Mouse (Mus musculus) kidney, embryonic 16.5 days (tissue): ENCODE measurements around the gene Hmces. TPM values are rescaled to one million over a fixed set of nuclear protein-coding genes. Genes with fewer than 3 reads are reported as not detected.

Experiments used
- ATAC-seq: fragments of 200-750 bp; cut with Nextera tagmentation; 2 replicates; pipeline ENCODE4 v1.8.0; 2017; ENCODE audit warnings: moderate TSS enrichment; ENCODE audit not compliant: low FRiP score, low TSS enrichment
- H3K27ac ChIP-seq: fragments of 300-500 bp; sonication (generic); 2 replicates; pipeline ENCODE4 v1.5.1; 2014; ENCODE audit warnings: low read length
- H3K27me3 ChIP-seq: fragments of 300-500 bp; sonication (generic); 2 replicates; pipeline ENCODE4 v1.6.1; 2014; ENCODE audit warnings: low read length, control low read depth, mixed read lengths; ENCODE audit not compliant: insufficient read depth
- H3K36me3 ChIP-seq: fragments of 300-500 bp; sonication (generic); 2 replicates; pipeline ENCODE4 v1.6.1; 2014; ENCODE audit warnings: low read length, control low read depth, mixed read lengths; ENCODE audit not compliant: insufficient read depth
- H3K4me1 ChIP-seq: fragments of 300-500 bp; sonication (generic); 2 replicates; pipeline ENCODE4 v1.6.1; 2014; ENCODE audit warnings: low read length, control low read depth, mixed read lengths; ENCODE audit not compliant: insufficient read depth
- H3K4me2 ChIP-seq: fragments of 300-500 bp; sonication (generic); replicated peaks from 2 replicates; pipeline ENCODE4 v1.6.1; 2014; ENCODE audit warnings: low read depth, low read length
- H3K4me3 ChIP-seq: fragments of 300-500 bp; sonication (generic); 2 replicates; pipeline ENCODE4 v1.5.1; 2014; ENCODE audit warnings: mild to moderate bottlenecking, low read length
- H3K9ac ChIP-seq: fragments of 300-500 bp; sonication (generic); replicated peaks from 2 replicates; pipeline ENCODE4 v1.6.1; 2014; ENCODE audit warnings: low read length
- H3K9me3 ChIP-seq: fragments of 300-500 bp; sonication (generic); 2 replicates; pipeline ENCODE4 v1.6.1; 2016; ENCODE audit warnings: low read length, control low read depth
- WGBS: fragments of 180-500 bp; shearing (Covaris S2); extraction: QIAGEN DNeasy Blood & Tissue Kit; methylation state at CpG from one replicate; pipeline ENCODE4 v1.1.7; 2014; 5-methylcytosine and 5-hydroxymethylcytosine counted together
- polyA plus RNA-seq: library from polyadenylated mRNA; unstranded; fragments of >200 nt; fragmentation: Nextera tagmentation; extraction: Ambion mirVana; gene quantifications from 2 replicates; pipeline ENCODE4 v1.2.1, GENCODE M21; 2015

Gene Hmces
- polyA plus RNA-seq = 62.5 and 67.1 TPM in 2 replicates

GRCm38 (mm10) chr6:87913661-87914325, at the start of gene Hmces:
Gene Hmces (plus strand): TSS chr6:87913935.
- 0% methylated on average over 48 of the region's 62 CpGs for WGBS
- peak; percentile 91 for ATAC-seq

DNA sequence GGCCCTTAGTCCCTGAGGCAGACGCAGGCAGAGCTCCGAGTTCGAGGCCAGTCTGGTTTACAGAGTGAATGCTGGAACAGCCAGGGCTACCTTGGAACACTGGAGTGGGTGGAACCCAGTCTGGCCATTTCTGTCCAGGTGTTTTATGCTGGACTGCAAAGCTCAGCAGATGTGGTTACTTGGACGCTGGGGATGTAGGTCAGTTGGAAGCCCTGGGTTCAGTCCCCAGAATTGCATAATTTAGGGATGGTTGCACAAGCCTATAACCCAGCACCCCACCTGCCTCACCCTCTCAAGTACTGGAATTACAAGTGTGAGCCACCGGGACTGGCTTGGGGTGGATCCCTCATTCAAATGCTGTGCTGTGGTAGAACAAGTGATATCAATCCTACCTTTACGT, 47.5 kb upstream of the Hmces start:
- Histone ChIP-seq H3K36me3 (no peaks in the 10 kb centered on the region), H3K4me3 (no peak overlapping the region), H3K27ac (no peak overlapping the region), H3K9me3 (no peaks in the 10 kb centered on the region), H3K4me1 (no peaks in the 10 kb centered on the region), H3K4me2 (no peak overlapping the region), H3K27me3 (no peaks in the 10 kb centered on the region), H3K9ac (no peak overlapping the region)
- 81% methylated on average over 6 of the region's 6 CpGs for WGBS
- ATAC-seq = no peak

More at GRCm38 (mm10) chr6:87913661-87914325, at the start of gene Hmces:
- H3K9me3 ChIP-seq = no peaks in the 10 kb centered on the region
- H3K9ac ChIP-seq = peak within 1 kb of the TSS; percentile 91
- H3K4me1 ChIP-seq = peaks cover 27% of the 10 kb centered on the region
- H3K36me3 ChIP-seq = peaks cover 45% of the 10 kb centered on the region
- H3K27me3 ChIP-seq = no peaks in the 10 kb centered on the region
- peak within 1 kb of the TSS; percentile 95 for H3K4me3 ChIP-seq
- peak within 1 kb of the TSS; percentile 79 for H3K4me2 ChIP-seq
- H3K27ac ChIP-seq = peak within 1 kb of the TSS; percentile 95

DNA sequence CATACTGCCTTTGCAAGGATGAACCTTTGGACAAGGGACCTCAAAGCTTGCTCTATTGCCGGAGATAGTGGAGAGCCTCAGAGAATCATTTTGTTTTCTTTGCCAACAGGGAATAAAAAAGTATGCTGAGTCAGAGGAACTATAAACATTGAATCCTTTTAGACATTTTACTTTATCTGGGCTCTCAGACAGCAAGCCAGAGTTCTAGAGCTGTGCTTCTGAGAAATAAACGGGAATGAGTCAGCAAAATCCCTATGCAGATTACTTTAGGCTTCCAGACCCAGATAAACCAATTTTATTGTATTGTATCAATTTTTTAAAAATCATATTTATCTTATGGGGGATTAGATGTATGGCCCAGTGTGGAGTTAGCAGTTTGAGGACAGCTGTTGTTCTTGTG, 46.5 kb upstream of the Hmces start:
- Histone ChIP-seq H3K27me3 (no peaks in the 10 kb centered on the region), H3K4me3 (no peak overlapping the region), H3K4me1 (no peaks in the 10 kb centered on the region), H3K4me2 (no peak overlapping the region), H3K9me3 (no peaks in the 10 kb centered on the region), H3K9ac (no peak overlapping the region), H3K36me3 (no peaks in the 10 kb centered on the region), H3K27ac (no peak overlapping the region)
- ATAC-seq = no peak
- WGBS = 68% methylated on average over 2 of the region's 2 CpGs

DNA sequence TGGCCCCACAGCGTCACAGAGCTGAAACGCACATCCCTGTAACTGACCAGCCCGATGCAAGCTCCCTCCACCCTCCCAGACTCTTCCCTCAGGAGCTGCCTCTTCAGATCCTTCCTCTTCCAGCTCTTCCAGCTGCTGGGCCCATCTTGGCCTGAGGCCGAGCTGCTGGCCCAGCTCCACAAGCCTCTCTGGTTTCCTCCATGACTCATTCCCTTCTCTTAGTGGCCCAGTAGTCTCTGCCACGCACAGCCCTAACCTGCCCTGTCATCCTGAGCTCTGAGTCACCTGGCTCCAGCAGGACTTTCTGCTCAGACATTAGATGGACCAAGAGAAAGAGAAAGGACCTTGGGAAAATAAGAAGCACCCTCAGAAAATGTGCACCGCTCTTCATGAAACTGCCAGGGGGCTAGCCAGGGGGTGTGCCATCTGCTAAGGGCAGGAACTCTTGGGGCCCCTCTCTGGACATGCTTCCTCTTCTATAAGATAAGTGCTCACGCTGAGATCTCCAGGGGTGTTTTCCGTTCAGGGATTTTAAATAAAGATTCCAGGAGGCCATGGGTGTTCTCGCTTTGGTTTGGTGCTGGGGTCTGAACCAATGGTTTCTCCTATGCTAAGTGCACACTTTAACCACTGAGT, 44.7 kb upstream of the Hmces start:
- no peaks in the 10 kb centered on the region for H3K4me1 ChIP-seq
- no peak overlapping the region for H3K9ac ChIP-seq
- no peak overlapping the region for H3K4me2 ChIP-seq
- no peak for ATAC-seq
- no peaks in the 10 kb centered on the region for H3K9me3 ChIP-seq
- H3K27ac ChIP-seq = no peak overlapping the region
- no peak overlapping the region for H3K4me3 ChIP-seq
- H3K27me3 ChIP-seq = no peaks in the 10 kb centered on the region
- no peaks in the 10 kb centered on the region for H3K36me3 ChIP-seq
- 75% methylated on average over 9 of the region's 9 CpGs for WGBS

DNA sequence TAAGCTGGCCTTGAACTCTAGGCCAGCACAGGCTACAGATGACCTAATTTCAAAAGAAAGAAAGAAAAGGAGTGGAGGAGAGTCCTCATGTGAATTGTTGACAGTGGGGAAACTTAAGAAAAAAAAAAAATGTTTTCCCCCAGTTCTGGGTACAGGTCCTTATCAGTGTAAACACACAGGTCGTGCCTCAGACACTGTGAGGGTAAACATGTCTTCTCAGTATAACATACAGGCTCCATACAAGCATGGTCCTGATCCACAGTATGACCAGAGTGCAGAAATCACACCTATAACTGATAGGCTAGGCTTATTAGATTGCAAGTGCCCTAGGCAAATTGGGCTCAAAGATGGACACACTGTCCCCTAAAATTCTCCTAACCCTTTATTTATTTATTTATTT, 43.3 kb upstream of the Hmces start:
- H3K27ac ChIP-seq = no peak overlapping the region
- ATAC-seq = no peak
- no peaks in the 10 kb centered on the region for H3K4me1 ChIP-seq
- H3K9ac ChIP-seq = no peak overlapping the region
- no peak overlapping the region for H3K4me3 ChIP-seq
- WGBS = 73% methylated on average over 1 of the region's 1 CpGs
- no peak overlapping the region for H3K4me2 ChIP-seq
- no peaks in the 10 kb centered on the region for H3K9me3 ChIP-seq
- no peaks in the 10 kb centered on the region for H3K27me3 ChIP-seq
- H3K36me3 ChIP-seq = no peaks in the 10 kb centered on the region

- no peak for ATAC-seq
These were observed 42.5 kb upstream of the Hmces start for GRCm38 (mm10) chr6:87871240-87871639.

GRCm38 (mm10) chr6:87873104-87873503, 40.6 kb upstream of the Hmces start:
- Histone ChIP-seq H3K4me2 (no peak overlapping the region), H3K4me1 (no peaks in the 10 kb centered on the region), H3K36me3 (no peaks in the 10 kb centered on the region), H3K27ac (no peak overlapping the region), H3K9ac (no peak overlapping the region), H3K27me3 (no peaks in the 10 kb centered on the region), H3K4me3 (no peak overlapping the region), H3K9me3 (no peaks in the 10 kb centered on the region)
- WGBS = 43% methylated on average over 1 of the region's 1 CpGs
- no peak for ATAC-seq

More at GRCm38 (mm10) chr6:87871240-87871639, 42.5 kb upstream of the Hmces start:
- no peaks in the 10 kb centered on the region for H3K27me3 ChIP-seq
- 88% methylated on average over 7 of the region's 7 CpGs for WGBS
- H3K27ac ChIP-seq = no peak overlapping the region
- no peak overlapping the region for H3K9ac ChIP-seq
- H3K9me3 ChIP-seq = no peaks in the 10 kb centered on the region
- no peak overlapping the region for H3K4me2 ChIP-seq
- H3K4me3 ChIP-seq = no peak overlapping the region
- no peaks in the 10 kb centered on the region for H3K36me3 ChIP-seq
- H3K4me1 ChIP-seq = no peaks in the 10 kb centered on the region

- no peaks in the 10 kb centered on the region for H3K9me3 ChIP-seq
- no peak overlapping the region for H3K4me2 ChIP-seq
- no peak for ATAC-seq
- WGBS = 80% methylated on average over 2 of the region's 2 CpGs
- H3K36me3 ChIP-seq = no peaks in the 10 kb centered on the region
- no peaks in the 10 kb centered on the region for H3K27me3 ChIP-seq
- no peaks in the 10 kb centered on the region for H3K4me1 ChIP-seq
- H3K9ac ChIP-seq = no peak overlapping the region
- H3K27ac ChIP-seq = no peak overlapping the region
- H3K4me3 ChIP-seq = no peak overlapping the region
These were observed 39.8 kb upstream of the Hmces start for GRCm38 (mm10) chr6:87873963-87874362.

DNA sequence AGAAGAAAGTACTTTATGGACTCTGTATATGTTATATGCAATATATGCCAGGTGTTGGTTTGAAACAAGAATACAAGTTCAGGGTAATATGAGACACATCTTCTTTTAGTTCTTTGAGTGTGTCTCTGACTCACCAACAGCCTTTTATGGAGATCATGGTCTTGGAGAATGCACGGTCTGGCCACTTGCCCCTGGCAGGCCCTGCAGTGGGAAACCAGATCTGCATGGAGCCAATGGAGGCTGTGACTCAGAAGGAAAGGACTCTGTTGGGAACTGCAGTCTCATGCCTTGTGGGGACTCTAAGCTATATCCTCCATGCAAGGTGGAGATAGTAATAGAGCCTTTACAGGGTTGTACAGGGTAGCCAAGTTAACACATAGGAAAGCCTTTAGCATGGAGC, 38.7 kb upstream of the Hmces start:
- no peak overlapping the region for H3K27ac ChIP-seq
- WGBS = 75% methylated on average over 1 of the region's 1 CpGs
- no peaks in the 10 kb centered on the region for H3K36me3 ChIP-seq
- no peak for ATAC-seq
- H3K4me1 ChIP-seq = no peaks in the 10 kb centered on the region
- no peak overlapping the region for H3K4me3 ChIP-seq
- H3K27me3 ChIP-seq = no peaks in the 10 kb centered on the region
- H3K9me3 ChIP-seq = no peaks in the 10 kb centered on the region
- no peak overlapping the region for H3K9ac ChIP-seq
- no peak overlapping the region for H3K4me2 ChIP-seq

DNA sequence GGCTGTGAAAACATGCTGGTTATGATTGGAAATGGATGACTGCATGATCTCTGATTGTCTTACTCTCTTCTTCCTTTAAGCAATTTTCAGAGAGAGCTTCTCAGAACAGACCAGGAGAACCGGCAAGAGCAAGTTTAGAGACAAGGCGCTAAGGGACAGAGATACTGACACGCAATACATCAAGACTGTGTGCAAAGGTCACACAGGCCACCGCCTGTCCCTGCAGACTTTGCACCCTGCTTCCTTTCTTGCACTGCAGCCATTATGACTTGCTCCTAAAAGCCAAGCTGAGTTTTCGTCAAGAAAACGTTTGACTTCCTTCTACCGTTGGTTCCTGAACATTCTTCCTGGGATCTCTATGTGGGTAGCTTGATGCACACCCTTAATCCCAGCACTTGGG, 38.2 kb upstream of the Hmces start:
- no peaks in the 10 kb centered on the region for H3K27me3 ChIP-seq
- no peaks in the 10 kb centered on the region for H3K4me1 ChIP-seq
- no peak overlapping the region for H3K27ac ChIP-seq
- H3K36me3 ChIP-seq = no peaks in the 10 kb centered on the region
- no peak overlapping the region for H3K4me3 ChIP-seq
- H3K4me2 ChIP-seq = no peak overlapping the region
- no peaks in the 10 kb centered on the region for H3K9me3 ChIP-seq
- ATAC-seq = no peak
- no peak overlapping the region for H3K9ac ChIP-seq
- 77% methylated on average over 7 of the region's 7 CpGs for WGBS
